Mouse (Mus musculus): ENCODE data around the gene Dpf3. TPM values are rescaled to one million over a fixed set of nuclear protein-coding genes. Genes with fewer than 3 reads are reported as not detected.
A peak's percentile ranks its signal among the peaks of the same experiment; 100 is the strongest.

The Dpf3 gene
- total RNA-seq, 2 experiments from 2014 or later: 6.0 to 7.0 TPM

DNA sequence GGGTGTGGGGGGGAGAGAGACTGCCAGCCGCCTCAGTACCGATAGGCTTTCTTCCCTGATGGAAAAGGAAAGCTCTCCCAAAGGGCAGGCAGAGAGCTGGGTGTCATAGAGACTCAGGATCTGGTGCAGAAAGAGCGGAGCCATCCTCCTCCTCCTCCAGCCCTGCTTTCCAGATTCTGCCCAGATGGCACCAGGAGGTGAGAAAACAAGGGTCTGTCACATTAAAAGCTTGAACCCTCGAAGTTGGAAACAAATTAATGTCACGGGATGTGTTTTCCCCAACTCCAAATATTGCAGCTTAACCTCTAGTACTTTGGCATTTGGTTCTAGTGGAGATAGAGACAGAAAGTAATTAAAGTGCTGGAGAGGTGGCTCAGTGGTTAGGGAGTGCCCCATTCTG is 195.6 kb downstream of the Dpf3 start:
- H3K4me3 ChIP-seq: no peak overlapping the region
- TF ChIP-seq CTCF (IDR thresholded peaks at IDR 0.05): no peak
- H3K27ac ChIP-seq: no peak overlapping the region
- no peak for DNase-seq (ENCODE audit: extremely low spot score in 1 of 2, low spot score in 2 of 2)
- intact Hi-C loops (cut with DNase I): no loop called here

DNA sequence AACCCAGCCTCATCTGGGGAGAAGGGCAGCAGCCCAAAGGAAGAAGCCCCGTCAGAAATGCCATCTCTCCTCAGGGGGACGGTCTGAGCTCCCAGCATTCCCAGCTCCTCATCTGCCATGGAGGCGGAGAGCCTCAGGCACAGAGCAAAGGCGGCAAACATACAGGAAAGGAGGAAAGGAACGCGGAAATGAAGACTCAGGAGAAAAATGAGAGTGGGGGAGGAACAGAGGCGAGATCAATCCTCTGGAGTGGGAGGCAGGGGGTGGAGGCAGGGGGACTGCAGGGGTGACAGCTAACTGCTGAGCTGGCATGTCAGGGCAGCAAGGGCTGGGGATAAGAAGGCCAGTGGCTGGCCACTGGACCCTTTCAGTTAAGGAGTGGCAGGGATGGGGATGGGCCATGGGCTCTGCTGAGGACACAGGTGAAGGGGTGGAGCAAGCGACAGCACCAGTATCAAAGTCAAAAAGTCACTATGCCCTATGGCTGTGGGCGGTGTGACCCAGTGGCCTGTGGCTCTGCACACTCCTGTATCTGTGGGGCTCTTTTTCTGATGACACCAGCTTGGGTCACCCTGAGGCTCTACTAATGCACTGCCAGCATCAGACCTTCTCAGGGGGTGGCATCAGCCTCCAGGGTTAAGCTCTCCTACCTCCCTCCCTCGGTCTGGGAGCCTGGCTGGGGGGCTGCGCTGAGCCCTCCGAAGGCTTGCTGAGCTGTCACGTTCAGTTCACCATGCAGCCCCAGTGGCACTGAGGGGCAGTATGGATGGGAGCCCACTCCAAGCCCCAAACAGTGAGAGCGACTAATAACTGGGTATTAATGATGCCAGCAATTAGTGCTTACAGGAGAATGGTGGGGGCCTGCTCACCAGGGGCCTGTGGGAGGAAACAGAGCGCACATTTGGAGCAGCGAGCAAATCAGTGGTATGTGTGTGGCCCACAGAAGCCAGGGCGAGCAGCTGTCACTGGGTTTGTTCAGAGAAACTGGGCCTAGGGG is 200.7 kb downstream of the Dpf3 start:
- intact Hi-C loops (cut with DNase I): no loop called here
- H3K27ac ChIP-seq: no peak overlapping the region
- no peak overlapping the region for H3K4me3 ChIP-seq
- TF ChIP-seq CTCF (IDR thresholded peaks at IDR 0.05): no peak
- no peak for DNase-seq (ENCODE audit: extremely low spot score in 1 of 2, low spot score in 2 of 2)

DNA sequence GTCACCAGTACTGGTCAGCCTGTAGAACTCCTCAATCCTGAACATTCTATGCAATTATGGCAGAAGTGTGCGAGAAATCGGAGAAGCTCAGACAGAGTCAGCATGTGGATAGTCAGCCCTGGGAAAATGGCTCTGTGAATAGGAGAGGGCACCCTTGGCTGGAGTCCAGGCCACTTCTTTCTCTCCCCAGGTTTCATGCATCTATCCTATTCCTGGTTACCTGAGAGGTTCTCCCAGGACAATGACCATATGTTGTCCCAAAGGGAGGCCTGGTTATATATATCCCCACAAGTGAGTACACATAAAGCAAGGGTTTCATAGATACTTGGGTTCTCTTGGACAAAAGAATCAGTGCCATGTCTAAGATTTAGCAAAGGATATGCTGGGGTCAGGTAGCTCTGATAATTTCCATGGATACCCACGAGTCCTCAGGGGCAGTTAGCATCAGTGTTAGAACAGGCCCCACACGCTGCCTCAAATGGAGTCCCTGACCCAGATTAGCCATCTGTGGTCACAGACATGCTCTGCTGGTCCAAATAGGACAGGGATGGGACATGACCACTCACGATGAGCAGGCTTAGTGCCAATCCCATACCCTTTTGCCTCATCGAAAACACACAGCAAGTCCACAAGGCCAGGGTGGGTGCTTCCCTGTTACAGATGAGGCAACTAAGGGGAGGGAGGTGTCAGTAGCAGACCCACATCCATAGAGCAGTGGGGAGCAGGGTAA is 203.8 kb downstream of the Dpf3 start:
- Histone ChIP-seq H3K4me3 (no peak overlapping the region), H3K27ac (no peak overlapping the region)
- TF ChIP-seq CTCF (IDR thresholded peaks at IDR 0.05): no peak
- no peak for DNase-seq (ENCODE audit: extremely low spot score in 1 of 2, low spot score in 2 of 2)
- intact Hi-C loops (cut with DNase I): no loop called here

DNA sequence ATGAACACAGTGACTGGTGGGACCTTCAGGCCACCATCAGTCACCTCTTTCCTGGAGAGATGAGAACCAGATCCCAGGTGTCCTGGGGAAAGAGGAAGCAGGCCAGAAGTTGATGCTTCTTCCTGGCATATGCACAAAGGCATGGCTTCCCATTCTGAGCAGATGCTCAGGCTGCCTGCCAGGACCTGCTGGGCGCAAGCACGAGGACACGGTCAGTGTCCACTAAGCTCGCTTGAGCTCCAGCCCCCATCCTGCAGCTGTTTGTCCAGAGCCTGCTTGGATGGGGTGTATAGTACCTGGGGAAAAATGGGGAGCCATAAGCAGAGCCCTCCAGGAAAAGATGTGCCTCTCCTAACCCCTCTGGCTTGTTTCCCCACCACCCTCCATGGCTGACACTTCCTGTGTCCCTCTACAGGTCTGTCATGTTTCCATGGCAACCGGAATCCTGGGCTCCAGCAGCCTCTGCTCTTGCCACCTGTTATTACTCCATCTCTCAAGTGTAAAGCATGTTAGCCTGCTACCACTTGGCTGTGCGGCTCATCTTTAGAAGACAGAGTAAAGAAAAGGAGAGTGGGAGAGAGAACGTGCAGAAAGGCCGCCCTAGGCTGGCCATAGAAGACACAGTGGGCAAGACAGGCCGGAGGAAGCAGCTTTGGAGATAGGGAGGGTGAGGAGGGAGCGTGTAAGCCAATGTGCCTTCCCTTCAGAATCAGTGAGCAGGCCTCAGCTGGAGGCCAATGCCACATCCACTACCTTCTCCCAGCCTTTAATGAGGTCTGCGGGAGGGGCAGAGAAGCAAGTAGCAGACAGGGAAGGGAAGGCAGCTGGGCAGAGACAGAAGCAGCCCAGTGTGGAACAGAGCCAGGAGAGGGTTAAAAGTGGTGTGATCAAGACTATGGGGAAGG is 209.7 kb downstream of the Dpf3 start:
- Histone ChIP-seq H3K27ac (no peak overlapping the region; the same call in 1 of the 2 replicates), H3K4me3 (no peak overlapping the region)
- DNase-seq (ENCODE audit: extremely low spot score in 1 of 2, low spot score in 2 of 2): peak in 1 of 2 experiments; percentile 24
- intact Hi-C loops (cut with DNase I): no loop called here
- no peak for TF ChIP-seq CTCF (IDR thresholded peaks at IDR 0.05)

DNA sequence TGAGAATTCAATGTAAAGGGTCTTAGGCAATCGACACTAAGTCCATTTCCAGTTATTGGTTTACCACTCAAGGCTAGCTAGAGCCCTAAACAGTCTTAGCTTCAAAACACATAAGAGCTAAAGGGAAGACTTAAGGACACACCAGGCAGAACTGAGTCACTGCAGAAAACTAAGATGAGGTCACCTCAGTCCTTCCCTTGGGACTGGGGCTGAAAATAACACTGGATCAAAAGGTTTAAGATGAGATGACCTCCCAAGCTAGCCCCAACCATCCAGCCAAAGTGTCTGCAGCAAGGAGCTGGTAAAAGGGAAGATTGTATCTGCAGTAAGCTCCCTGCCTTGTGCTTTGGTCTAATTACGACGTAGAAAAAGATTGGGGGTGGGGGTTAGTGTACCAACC is 216.3 kb downstream of the Dpf3 start:
- Histone ChIP-seq H3K27ac (no peak overlapping the region), H3K4me3 (no peak overlapping the region)
- DNase-seq (ENCODE audit: extremely low spot score in 1 of 2, low spot score in 2 of 2): no peak
- TF ChIP-seq CTCF (IDR thresholded peaks at IDR 0.05): no peak
- intact Hi-C loops (cut with DNase I): no loop called here

DNA sequence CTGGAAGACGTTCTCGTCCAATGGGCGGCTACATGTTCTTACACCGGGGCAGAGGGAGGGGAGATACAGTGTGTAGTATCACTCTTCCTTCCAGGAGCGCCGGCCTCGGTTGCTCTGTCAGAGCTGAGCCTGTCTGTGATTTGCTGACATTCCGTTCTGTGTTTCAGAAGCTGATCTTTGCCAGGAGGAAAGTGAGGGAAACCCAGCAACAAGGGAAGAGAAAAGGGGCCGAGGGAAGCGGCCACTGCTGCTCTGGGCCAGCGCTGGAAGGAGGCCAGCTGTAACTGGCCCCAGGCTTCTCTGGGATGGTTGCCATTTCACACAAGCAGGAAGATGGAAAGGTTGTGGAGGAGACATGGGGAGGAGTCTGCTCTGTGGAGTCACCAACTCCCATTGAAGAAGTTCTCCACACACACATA is 219.0 kb downstream of the Dpf3 start:
- intact Hi-C loops (cut with DNase I): no loop called here
- DNase-seq (ENCODE audit: extremely low spot score in 1 of 2, low spot score in 2 of 2): peak; percentile 31 to 54
- H3K27ac ChIP-seq: peak overlapping the region; percentile 48; the same call in 1 of the 2 replicates
- TF ChIP-seq CTCF (IDR thresholded peaks at IDR 0.05): no peak
- no peak overlapping the region for H3K4me3 ChIP-seq

DNA sequence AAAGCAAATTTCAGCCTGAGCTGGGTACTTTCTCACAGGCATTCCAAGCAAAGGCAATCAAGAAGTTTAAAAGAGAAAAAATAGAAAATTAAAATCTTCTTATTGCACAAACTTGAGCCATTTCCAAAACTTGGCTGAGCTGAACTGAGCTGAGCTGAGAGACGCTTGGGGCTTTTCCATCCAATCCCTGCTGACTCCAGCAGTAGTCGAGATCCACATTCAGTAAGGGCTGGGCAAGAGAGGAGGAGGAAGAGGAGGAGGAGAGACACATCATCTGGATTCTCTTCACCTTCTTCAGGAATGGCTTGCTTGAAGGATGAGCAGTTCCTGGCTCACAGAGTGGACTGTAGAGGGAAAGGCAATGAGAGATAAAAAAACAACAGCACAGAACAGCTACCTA is 227.0 kb downstream of the Dpf3 start:
- TF ChIP-seq CTCF (IDR thresholded peaks at IDR 0.05): no peak
- no peak for DNase-seq (ENCODE audit: extremely low spot score in 1 of 2, low spot score in 2 of 2)
- Histone ChIP-seq H3K27ac (no peak overlapping the region), H3K4me3 (no peak overlapping the region)
- intact Hi-C loops (cut with DNase I): no loop called here

DNA sequence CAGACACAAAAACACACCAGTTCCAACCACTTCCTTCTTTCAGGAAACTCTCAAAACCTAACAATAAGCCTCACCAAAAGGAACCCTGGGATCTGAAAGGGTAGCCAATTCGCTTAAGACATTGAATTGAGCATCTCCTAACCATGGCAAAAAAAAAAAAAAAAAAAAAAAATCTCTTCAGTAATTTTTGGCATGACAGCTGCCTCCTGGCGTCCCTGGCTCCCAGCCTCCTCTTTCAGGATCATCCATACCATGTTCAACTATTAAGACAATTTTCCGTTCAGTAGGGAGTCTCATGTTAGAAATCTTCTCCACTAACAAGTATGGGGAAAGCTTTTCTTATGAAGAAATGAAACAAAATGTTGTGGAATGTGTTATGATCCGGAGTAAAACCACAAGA is 233.1 kb downstream of the Dpf3 start:
- intact Hi-C loops (cut with DNase I): no loop called here

DNA sequence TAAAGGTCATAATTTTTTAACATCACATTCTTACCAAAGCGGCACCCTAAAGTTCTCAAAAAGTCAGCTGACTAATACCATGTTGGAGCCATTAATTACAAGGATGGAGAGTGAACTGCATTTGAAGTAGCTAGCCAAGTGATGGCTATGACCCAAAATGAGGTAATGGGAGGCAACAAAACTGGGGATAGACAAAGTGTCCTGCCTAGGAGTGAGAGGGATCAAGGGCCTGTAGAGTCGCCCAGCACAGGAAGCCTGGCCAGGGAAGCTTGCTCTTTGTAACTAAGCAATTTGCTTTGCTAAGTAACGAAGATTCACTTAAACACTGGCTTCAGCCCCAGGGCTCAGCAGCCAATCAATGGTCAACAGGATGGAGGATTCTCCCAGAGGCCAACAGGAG is 238.4 kb downstream of the Dpf3 start:
- intact Hi-C loops (cut with DNase I): no loop called here
- no peak overlapping the region for H3K27ac ChIP-seq
- no peak overlapping the region for H3K4me3 ChIP-seq

More for the DNA sequence above, 233.1 kb downstream of the Dpf3 start:
- no peak overlapping the region for H3K27ac ChIP-seq
- no peak for DNase-seq (ENCODE audit: extremely low spot score in 1 of 2, low spot score in 2 of 2)
- no peak overlapping the region for H3K4me3 ChIP-seq
- no peak for TF ChIP-seq CTCF (IDR thresholded peaks at IDR 0.05)

DNA sequence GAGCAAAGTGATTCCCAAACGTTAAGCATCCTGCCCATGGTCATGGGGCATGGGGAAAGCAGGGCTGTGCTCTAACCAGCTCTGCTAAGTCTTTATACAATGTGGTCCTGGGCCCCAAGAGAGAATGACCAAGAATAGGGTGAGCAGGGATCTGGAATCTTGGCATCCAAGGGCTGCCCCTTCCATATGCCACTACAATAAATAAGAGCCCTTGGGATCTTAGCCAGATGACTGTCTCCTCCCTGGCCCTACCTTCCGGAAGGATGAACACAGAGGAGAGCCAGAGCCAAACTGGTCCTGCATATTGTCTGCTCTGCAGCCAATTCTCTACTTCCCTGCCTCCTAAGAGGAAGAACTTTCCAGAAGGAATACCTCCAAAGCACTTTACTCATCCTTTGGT is 238.9 kb downstream of the Dpf3 start:
- Histone ChIP-seq H3K4me3 (no peak overlapping the region), H3K27ac (no peak overlapping the region)
- DNase-seq (ENCODE audit: extremely low spot score in 1 of 2, low spot score in 2 of 2): no peak
- intact Hi-C loops (cut with DNase I): no loop called here
- TF ChIP-seq CTCF (IDR thresholded peaks at IDR 0.05): no peak

More for the DNA sequence above, 238.4 kb downstream of the Dpf3 start:
- no peak for TF ChIP-seq CTCF (IDR thresholded peaks at IDR 0.05)
- DNase-seq (ENCODE audit: extremely low spot score in 1 of 2, low spot score in 2 of 2): no peak

DNA sequence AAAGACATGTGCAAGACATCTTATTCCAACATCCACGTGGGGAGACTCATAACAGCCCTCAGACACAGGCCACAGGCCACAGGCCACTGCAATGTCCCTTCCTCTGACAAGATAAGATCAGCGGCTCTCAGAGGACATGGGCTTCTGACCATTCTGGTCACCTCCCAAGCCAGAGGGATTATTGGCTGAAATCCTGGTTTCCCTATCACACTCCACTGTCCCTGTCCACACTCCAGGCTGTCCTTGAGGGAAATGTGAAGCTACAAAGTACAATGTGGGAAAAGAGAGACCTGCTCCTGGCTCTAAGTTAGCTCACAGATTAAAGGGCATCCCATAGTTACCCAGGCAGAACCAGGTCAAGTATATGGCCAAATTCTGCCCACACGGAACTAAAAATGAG is 239.8 kb downstream of the Dpf3 start:
- DNase-seq (ENCODE audit: extremely low spot score in 1 of 2, low spot score in 2 of 2): no peak
- Histone ChIP-seq H3K4me3 (no peak overlapping the region), H3K27ac (no peak overlapping the region)
- TF ChIP-seq CTCF (IDR thresholded peaks at IDR 0.05): no peak
- intact Hi-C loops (cut with DNase I): no loop called here

All from left cerebral cortex, adult 2 months (tissue).